Mouse (Mus musculus): ENCODE results near the gene Olfr1358.
"Not testable (repeated sequence)": the region's sequence is repeated elsewhere in the genome, so short reads cannot be mapped to it uniquely, and the experiment has no call there.

The Olfr1358 gene

GRCm38 (mm10) chr10:78517128-78517527 lies at the start of gene Olfr1358:
TSS of gene Olfr1358 (plus strand) at chr10:78517428.
- no peak for DNase-seq (ENCODE audit: low read depth)

- DNase-seq (ENCODE audit: low read depth): no peak
Observed at GRCm38 (mm10) chr10:78467761-78468310, 49.4 kb upstream of the Olfr1358 start.

GRCm38 (mm10) chr10:78470582-78471313 lies 46.5 kb upstream of the Olfr1358 start:
- DNase-seq (ENCODE audit: low read depth): no peak

GRCm38 (mm10) chr10:78472046-78472445 lies 45.2 kb upstream of the Olfr1358 start:
- DNase-seq (ENCODE audit: low read depth): no peak

GRCm38 (mm10) chr10:78473434-78473833 lies 43.8 kb upstream of the Olfr1358 start:
- DNase-seq (ENCODE audit: low read depth): no peak

GRCm38 (mm10) chr10:78474759-78475158 lies 42.5 kb upstream of the Olfr1358 start:
- no peak for DNase-seq (ENCODE audit: low read depth)

GRCm38 (mm10) chr10:78476821-78477220 lies 40.4 kb upstream of the Olfr1358 start:
- DNase-seq (ENCODE audit: low read depth): no peak

GRCm38 (mm10) chr10:78480954-78481927 lies 36.0 kb upstream of the Olfr1358 start:
- peak; percentile 38 for DNase-seq (ENCODE audit: low read depth)

- DNase-seq (ENCODE audit: low read depth): peak; percentile 90
Observed at GRCm38 (mm10) chr10:78481928-78482499, 35.2 kb upstream of the Olfr1358 start.

GRCm38 (mm10) chr10:78485369-78485768 lies 31.9 kb upstream of the Olfr1358 start:
- DNase-seq (ENCODE audit: low read depth): not testable (repeated sequence)

- no peak for DNase-seq (ENCODE audit: low read depth)
Observed at GRCm38 (mm10) chr10:78486871-78487270, 30.4 kb upstream of the Olfr1358 start.

- peak; percentile 90 for DNase-seq (ENCODE audit: low read depth)
Observed at GRCm38 (mm10) chr10:78487431-78488086, 29.7 kb upstream of the Olfr1358 start.

- DNase-seq (ENCODE audit: low read depth): no peak
Observed at GRCm38 (mm10) chr10:78502986-78503733, 14.1 kb upstream of the Olfr1358 start.

- peak; percentile 6 for DNase-seq (ENCODE audit: low read depth)
Observed at GRCm38 (mm10) chr10:78519792-78520191, 2.6 kb downstream of the Olfr1358 start.

GRCm38 (mm10) chr10:78520260-78521005 lies 3.2 kb downstream of the Olfr1358 start:
- peak; percentile 74 for DNase-seq (ENCODE audit: low read depth)

GRCm38 (mm10) chr10:78525071-78525470 lies 7.8 kb downstream of the Olfr1358 start:
- not testable (repeated sequence) for DNase-seq (ENCODE audit: low read depth)

- DNase-seq (ENCODE audit: low read depth): no peak
Observed at GRCm38 (mm10) chr10:78525511-78525910, 8.3 kb downstream of the Olfr1358 start.

- DNase-seq (ENCODE audit: low read depth): peak; percentile 67
Observed at GRCm38 (mm10) chr10:78540943-78541342, 23.7 kb downstream of the Olfr1358 start.

- no peak for DNase-seq (ENCODE audit: low read depth)
Observed at GRCm38 (mm10) chr10:78565070-78565469, 47.8 kb downstream of the Olfr1358 start.

- DNase-seq (ENCODE audit: low read depth): no peak
Observed at GRCm38 (mm10) chr10:78569191-78569590, 52.0 kb downstream of the Olfr1358 start.
